Mouse (Mus musculus): ENCODE data around the gene Myo15b. TPM values are rescaled to one million over a fixed set of nuclear protein-coding genes. Genes with fewer than 3 reads are reported as not detected.
"Not testable (repeated sequence)": the region's sequence is repeated elsewhere in the genome, so short reads cannot be mapped to it uniquely, and the experiment has no call there.

Myo15b gene
- polyA plus RNA-seq, 1 experiment = 0.44 TPM

- no peak for DNase-seq (ENCODE audit: low spot score)
Measured at GRCm38 (mm10) chr11:115831518-115831917, 26.7 kb upstream of the Myo15b start.

GRCm38 (mm10) chr11:115832064-115832463 lies 26.1 kb upstream of the Myo15b start:
- no peak for DNase-seq (ENCODE audit: low spot score)

GRCm38 (mm10) chr11:115832523-115832922 lies 25.7 kb upstream of the Myo15b start:
- DNase-seq (ENCODE audit: low spot score) = no peak

- DNase-seq (ENCODE audit: low spot score) = no peak
Measured at GRCm38 (mm10) chr11:115833021-115833513, 25.1 kb upstream of the Myo15b start.

GRCm38 (mm10) chr11:115834033-115834432 lies 24.2 kb upstream of the Myo15b start:
- no peak for DNase-seq (ENCODE audit: low spot score)

GRCm38 (mm10) chr11:115836656-115837395 lies 21.4 kb upstream of the Myo15b start:
- DNase-seq (ENCODE audit: low spot score) = no peak

GRCm38 (mm10) chr11:115837606-115838345 lies 20.4 kb upstream of the Myo15b start:
- DNase-seq (ENCODE audit: low spot score) = no peak

GRCm38 (mm10) chr11:115838895-115839311 lies 19.3 kb upstream of the Myo15b start:
- no peak for DNase-seq (ENCODE audit: low spot score)

GRCm38 (mm10) chr11:115839732-115840131 lies 18.5 kb upstream of the Myo15b start:
- no peak for DNase-seq (ENCODE audit: low spot score)

- no peak for DNase-seq (ENCODE audit: low spot score)
Measured at GRCm38 (mm10) chr11:115841044-115841443, 17.2 kb upstream of the Myo15b start.

GRCm38 (mm10) chr11:115841961-115842550 lies 16.1 kb upstream of the Myo15b start:
- DNase-seq (ENCODE audit: low spot score) = no peak

- DNase-seq (ENCODE audit: low spot score) = no peak
Measured at GRCm38 (mm10) chr11:115843141-115843890, 14.9 kb upstream of the Myo15b start.

GRCm38 (mm10) chr11:115843891-115844239 lies 14.3 kb upstream of the Myo15b start:
- no peak for DNase-seq (ENCODE audit: low spot score)

GRCm38 (mm10) chr11:115844240-115844639 lies 14.0 kb upstream of the Myo15b start:
- DNase-seq (ENCODE audit: low spot score) = no peak

- no peak for DNase-seq (ENCODE audit: low spot score)
Measured at GRCm38 (mm10) chr11:115845819-115846218, 12.4 kb upstream of the Myo15b start.

- no peak for DNase-seq (ENCODE audit: low spot score)
Measured at GRCm38 (mm10) chr11:115854674-115855073, 3.5 kb upstream of the Myo15b start.

- not testable (repeated sequence) for DNase-seq (ENCODE audit: low spot score)
Measured at GRCm38 (mm10) chr11:115857146-115857545, 1.1 kb upstream of the Myo15b start.

- DNase-seq (ENCODE audit: low spot score) = no peak
Measured at GRCm38 (mm10) chr11:115857936-115858335, 270 bp upstream of the Myo15b start.

GRCm38 (mm10) chr11:115859143-115859945 lies 1.1 kb downstream of the Myo15b start:
- DNase-seq (ENCODE audit: low spot score) = peak; percentile 88

GRCm38 (mm10) chr11:115863895-115864294 lies 5.7 kb downstream of the Myo15b start:
- DNase-seq (ENCODE audit: low spot score) = no peak

- DNase-seq (ENCODE audit: low spot score) = no peak
Measured at GRCm38 (mm10) chr11:115869393-115869792, 11.2 kb downstream of the Myo15b start.
